Mouse (Mus musculus) NIH3T3 (cell line): ENCODE data around the gene Ano2.

ENCODE experiments used
- DNase-seq: peaks from one replicate; pipeline ENCODE4 v3.0.0-alpha.2; 2012; ENCODE audit warnings: low read depth

The Ano2 gene

GRCm38 (mm10) chr6:125743203-125744100, 53.2 kb downstream of the Ano2 start:
- DNase-seq, result no peak

GRCm38 (mm10) chr6:125747322-125747930, 57.2 kb downstream of the Ano2 start:
- peak; percentile 80 for DNase-seq

DNA sequence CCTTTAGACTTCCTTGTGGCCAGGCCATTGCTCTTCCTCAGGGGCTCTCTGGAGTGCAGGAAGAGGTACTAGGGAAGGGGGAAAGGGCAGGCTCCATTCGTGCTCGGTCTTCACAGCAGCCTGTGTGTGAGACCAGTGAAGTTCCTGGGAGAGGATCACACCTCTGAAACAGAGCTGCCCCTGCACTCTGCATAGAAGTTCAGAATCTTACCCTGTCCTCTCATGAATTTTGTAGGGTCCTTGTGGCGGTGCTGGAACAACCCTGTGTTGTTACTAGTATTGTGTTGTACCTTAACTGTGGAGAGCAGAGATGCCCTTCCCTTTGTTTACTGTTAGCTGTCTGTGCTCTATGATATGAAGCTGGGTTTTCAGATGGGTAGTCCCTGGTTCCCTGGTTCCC, 58.4 kb downstream of the Ano2 start:
- no peak for DNase-seq

- no peak for DNase-seq
These were observed 72.8 kb downstream of the Ano2 start for GRCm38 (mm10) chr6:125762851-125763519.

GRCm38 (mm10) chr6:125773256-125773655, 83.0 kb downstream of the Ano2 start:
- peak; percentile 21 for DNase-seq

GRCm38 (mm10) chr6:125776291-125776690, 86.1 kb downstream of the Ano2 start:
- DNase-seq, result no peak

GRCm38 (mm10) chr6:125802954-125803353, 112.7 kb downstream of the Ano2 start:
- no peak for DNase-seq

DNA sequence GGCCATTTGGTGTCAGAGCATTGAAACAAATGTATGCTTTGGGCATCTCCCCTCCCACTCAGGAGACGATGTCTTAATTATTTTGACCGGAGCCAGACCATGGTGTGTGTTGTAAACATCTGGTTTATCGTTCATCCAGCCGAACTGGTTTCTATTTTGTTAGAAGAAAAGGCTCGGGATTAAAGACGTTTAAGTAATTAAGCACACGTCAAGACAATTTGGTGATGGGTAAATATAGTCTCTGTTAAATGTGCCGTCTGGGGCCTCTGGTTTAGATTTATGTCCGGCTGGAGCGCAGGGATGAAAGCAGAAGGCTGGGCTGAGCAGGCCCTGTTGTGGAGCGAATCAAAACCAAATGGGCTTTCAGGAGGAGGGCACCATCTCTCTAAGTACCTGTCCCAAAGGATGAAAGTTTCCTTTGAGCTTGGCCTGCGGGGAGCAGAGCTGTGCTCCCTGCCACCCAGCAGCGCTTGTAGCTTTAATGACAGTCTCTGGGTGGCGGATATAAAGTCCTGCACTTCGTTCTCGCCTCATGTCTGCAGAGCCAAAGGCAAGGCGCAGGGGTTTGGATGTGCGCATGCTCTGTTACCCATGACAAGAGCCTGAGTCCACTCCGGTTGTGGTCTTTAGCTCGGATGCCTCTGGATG, 113.3 kb downstream of the Ano2 start:
- DNase-seq, result no peak

- no peak for DNase-seq
These were observed 118.9 kb downstream of the Ano2 start for GRCm38 (mm10) chr6:125808996-125809649.

DNA sequence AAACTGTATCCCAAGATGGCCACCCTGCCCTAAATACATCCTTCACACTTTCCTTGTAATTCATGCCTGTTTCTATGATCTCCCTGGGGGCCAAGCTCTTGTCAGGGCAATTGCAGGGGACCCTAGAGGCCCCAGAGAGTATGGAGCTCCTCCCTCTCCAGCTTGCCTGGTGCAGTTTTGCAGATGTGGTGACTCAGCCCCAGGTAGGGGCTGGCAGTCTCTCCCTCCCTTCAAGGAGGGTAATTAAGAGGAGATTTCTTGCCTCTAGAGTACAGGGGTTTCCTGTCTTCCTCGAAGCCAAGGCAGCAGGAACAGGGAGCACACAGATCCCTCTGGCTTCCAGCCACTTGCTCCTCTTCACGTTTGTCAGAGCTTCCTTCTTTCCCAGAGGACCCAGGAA, 121.2 kb downstream of the Ano2 start:
- DNase-seq, result no peak

- peak; percentile 5 for DNase-seq
These were observed 147.9 kb downstream of the Ano2 start for GRCm38 (mm10) chr6:125838121-125838520.

GRCm38 (mm10) chr6:125841284-125841683, 151.1 kb downstream of the Ano2 start:
- no peak for DNase-seq

DNA sequence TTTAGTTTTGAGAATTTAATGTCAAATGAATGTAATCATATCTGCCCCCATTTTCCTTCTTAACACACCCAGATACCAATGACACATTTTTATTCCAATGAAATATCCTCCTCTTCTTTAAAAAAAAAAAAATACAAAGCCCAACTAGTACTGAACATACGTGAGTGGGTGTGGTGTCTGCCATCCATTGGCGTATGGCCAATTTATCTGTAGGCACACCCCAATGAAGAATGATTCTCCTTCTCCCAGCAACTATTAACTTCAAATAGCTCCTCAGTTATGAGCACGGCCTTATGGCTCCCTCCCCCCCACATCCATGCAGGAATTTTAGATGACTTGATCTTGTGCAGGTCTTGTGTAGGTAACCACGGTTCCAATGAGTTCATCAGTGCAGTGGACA, 161.0 kb downstream of the Ano2 start:
- no peak for DNase-seq

- no peak for DNase-seq
These were observed 168.1 kb downstream of the Ano2 start for GRCm38 (mm10) chr6:125858294-125858693.

GRCm38 (mm10) chr6:125868516-125868915, 178.3 kb downstream of the Ano2 start:
- peak; percentile 58 for DNase-seq

DNA sequence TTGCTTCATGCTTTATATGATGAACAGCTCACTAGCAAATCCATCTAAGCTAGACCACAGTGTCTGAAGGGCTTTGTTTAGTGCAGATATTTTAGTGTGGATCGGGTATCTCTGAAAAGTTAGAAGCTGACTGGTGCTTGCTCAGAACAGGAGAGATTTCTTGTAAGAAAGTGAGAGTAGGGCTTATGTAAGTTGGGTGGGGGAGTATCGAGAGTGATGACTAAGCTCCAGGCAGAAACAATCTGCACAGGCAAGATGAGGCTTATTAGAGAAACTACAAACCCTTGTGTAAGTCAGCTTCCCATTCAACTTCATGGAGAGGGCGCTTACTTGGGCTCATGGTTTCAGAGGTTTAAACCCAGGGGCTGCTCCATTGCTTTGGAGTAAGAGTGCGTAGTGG, 181.3 kb downstream of the Ano2 start:
- peak; percentile 3 for DNase-seq

- no peak for DNase-seq
These were observed 184.5 kb downstream of the Ano2 start for GRCm38 (mm10) chr6:125874742-125875141.

- no peak for DNase-seq
These were observed 186.7 kb downstream of the Ano2 start for GRCm38 (mm10) chr6:125876884-125877283.

DNA sequence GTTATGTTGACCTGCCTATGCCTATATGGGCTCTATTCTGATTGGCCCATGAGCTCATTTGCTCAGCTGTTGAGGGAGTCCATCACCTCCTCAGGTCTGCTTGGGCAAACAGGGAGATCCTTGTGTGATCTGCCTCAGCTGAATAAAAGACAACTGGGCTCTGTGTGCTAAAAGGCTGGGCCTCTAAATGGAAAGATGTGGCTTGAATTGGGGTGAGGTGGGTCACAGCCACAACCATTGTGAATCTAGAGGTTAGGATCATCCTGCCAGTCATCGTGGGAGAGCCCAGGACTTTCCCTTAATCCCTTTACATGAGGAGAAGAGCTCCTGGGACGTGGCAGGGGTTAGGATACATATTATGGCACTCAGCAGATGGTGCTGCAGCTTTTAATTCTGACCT, 188.5 kb downstream of the Ano2 start:
- no peak for DNase-seq

- DNase-seq, result no peak
These were observed 189.1 kb downstream of the Ano2 start for GRCm38 (mm10) chr6:125879306-125879705.

DNA sequence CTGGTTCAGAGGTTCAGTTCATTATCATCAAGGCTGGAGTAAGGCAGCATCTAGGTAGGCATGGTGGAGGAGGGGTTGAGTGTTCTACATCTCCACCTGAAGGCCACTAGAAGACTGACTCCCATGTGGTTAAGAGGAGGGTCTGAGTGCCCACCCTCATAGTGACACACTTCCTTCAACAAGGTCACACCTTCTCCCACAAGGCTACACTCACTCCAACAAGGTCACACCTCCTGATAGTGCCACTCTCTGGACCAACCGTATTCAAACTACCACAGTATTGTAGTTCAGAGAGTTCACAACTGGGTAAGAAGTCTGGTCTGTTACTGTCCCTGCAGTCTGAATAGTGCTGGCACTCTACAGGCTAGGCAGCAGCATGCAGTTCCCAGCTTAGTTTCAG, 198.4 kb downstream of the Ano2 start:
- DNase-seq, result no peak

- no peak for DNase-seq
These were observed 204.1 kb downstream of the Ano2 start for GRCm38 (mm10) chr6:125894340-125894739.
